Mouse (Mus musculus) MN1 (cell line): ENCODE measurements around the gene Plekhf1.

Source experiments
- DNase-seq: peaks from one replicate; pipeline ENCODE4 v3.0.0-alpha.2; 2016; ENCODE audit warnings: low spot score

The Plekhf1 gene

GRCm38 (mm10) chr7:38218631-38219367, 9.0 kb downstream of the Plekhf1 start:
- no peak for DNase-seq

DNA sequence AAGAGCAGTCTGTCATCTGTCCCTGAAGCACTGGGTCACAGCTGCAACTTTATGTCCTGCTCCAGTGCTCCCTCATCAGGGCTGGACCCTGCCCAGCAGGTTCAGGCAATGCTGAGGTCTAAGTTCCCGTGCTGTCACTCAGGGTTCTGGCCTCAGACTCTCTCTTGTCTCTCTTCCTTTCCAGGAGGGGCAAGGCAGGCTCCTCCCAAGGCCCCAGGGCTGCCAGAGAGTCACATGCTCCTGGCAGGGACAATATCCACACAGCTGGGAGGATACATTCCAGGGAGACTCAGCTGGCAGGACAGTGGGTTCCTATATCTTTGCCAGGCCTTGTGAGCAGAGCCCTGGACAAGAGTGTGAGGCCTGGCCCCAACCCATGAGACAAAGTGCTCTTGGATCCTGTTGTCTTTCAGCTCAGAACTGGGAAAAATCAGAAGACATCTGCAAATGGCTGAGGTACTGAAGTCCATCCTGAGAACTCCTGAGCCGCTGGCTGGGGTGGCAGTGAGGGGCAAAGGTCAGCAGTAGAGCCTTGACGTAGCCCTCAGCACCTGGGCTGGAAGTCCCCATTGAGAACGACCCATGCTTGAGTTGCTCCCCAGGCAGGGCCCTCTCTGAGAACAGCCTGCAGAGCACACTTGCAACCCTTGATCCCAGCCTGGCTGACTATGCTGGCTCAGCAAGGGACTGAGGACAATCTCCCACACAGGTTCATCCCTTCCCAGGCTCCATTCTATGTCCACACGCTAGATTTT, 10.2 kb downstream of the Plekhf1 start:
- DNase-seq = peak; percentile 28

DNA sequence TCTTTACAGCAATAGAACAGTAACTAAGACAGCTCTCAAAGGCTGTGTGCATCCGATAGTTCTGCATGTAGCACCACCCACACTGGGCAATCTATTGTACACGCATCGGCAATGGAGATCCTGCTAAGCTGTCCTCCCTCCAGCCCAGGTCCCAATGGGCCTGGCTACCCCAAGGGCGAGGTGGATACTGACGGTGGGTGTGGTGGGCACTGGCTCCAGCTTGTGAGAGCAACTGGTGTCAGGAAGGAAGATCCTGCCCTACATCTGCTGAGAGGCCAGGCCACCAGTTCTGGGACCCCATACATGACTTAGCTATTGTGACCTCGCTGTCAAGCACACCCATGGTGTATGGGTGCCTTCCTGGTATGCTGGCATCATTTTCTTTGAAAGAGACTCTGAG, 12.1 kb downstream of the Plekhf1 start:
- DNase-seq = no peak

DNA sequence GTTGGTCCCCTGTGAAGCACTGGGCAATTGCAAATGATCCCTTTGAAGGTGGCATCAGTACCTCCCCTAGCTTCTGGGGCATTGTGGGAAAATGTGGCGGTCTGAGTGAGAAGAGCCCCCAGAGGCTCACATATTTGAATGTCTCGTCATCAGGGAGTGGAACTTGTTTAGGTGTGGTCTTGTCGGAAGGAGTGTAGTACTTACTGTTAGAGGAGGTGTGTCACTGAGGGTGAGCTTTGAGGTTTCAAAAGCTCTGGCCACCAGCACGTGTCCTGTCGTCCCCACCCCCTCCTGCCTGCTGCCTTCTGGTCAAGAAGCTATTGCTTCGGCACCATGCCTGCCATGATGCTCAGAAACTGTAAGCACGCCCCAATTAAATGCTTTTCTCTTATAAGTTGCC, 12.5 kb downstream of the Plekhf1 start:
- no peak for DNase-seq

- DNase-seq = no peak
These were observed 13.2 kb downstream of the Plekhf1 start for GRCm38 (mm10) chr7:38214473-38215214.

GRCm38 (mm10) chr7:38212651-38213062, 15.2 kb downstream of the Plekhf1 start:
- peak; percentile 25 for DNase-seq

DNA sequence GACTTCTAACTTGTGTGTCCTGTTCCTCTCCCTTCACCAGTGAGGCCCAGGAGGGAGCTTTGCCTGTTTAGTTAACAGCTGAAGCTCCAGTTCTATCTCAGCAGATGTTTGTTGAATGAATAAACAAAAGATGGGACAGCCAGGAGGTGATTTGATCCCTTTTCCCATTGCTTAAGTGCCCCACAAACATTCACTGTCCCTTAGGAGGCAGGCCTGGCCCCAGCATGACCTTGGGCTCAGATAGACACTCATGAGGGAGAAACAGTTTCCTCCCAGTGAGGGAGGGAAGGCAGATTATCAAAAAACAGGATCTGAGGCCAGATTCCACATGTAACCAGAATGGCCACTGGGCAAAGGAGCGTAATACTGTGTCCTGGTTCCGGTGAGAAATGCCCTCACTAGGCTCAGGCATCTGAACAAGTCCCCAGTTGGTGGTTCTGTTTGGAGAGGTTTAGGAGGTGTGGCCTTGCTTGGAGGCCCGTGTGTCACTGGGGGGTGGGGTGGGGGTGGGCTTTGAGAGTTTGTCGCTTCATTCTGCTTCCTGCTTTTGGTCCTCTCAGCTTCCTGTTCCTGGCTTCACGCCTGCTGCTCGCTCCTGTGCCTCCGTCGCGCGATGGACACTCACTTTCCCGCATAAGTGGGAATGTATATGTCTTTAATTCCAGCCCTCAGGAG, 18.2 kb downstream of the Plekhf1 start:
- DNase-seq = no peak

DNA sequence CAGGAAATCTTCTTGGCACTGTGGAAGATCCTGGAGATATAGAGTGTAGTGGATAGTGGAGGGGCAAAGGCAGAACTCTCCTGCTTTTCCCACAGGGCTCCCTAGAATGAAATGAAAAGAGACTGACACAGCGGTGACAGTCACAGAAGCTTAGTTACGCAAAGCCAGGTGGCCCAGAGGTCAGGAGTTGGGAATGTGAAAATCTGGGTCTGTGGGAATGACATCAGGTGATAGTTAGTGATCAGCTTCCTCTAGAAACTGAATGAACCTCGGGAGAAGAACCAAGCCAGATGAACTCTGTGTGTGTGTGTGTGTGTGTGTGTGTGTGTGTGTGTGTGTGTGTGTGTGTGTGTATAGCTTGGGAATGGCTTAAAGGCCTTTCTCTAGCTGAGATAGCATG, 18.8 kb downstream of the Plekhf1 start:
- no peak for DNase-seq

- DNase-seq = no peak
These were observed 21.3 kb downstream of the Plekhf1 start for GRCm38 (mm10) chr7:38206564-38206963.

DNA sequence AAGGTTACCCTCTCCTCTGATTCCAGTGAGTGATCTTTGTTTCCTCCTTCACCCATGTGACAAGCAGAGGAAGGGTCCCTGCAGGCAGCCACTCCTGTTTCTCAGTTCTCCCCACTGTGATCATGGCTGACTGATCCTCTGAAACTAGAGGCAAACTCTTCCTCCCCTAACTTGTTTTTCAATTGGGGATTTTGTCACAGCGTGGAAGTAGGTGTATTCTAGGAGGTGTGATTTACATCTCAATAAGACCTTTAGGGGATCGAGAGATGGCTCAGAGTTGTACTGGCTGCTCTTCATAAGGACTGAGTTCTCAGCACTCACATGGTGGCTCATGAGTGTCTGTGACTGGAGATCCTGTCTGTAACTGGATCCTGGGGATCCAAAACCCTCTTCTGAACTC, 22.0 kb downstream of the Plekhf1 start:
- no peak for DNase-seq

DNA sequence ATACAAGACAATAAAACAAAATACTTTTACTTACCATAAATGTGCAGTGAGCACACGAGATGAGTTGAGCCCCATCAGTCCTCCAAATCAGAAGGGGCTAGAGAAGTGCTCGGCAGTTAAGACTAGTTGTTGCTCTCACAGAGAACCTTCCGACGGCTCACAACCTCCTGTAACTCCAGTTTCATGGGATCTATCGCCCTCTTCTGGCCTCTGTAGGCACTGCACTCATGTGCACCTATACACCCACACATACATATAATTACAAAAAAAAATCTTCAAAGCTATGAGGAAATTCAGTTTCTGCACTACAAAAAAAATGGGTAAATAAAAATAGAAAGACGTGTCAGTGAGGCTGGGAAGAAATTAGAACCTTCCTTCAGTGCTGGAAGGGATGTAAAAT, 23.5 kb downstream of the Plekhf1 start:
- DNase-seq = no peak

GRCm38 (mm10) chr7:38201290-38201658, 26.5 kb downstream of the Plekhf1 start:
- no peak for DNase-seq

GRCm38 (mm10) chr7:38200606-38201289, 27.1 kb downstream of the Plekhf1 start:
- peak; percentile 85 for DNase-seq

DNA sequence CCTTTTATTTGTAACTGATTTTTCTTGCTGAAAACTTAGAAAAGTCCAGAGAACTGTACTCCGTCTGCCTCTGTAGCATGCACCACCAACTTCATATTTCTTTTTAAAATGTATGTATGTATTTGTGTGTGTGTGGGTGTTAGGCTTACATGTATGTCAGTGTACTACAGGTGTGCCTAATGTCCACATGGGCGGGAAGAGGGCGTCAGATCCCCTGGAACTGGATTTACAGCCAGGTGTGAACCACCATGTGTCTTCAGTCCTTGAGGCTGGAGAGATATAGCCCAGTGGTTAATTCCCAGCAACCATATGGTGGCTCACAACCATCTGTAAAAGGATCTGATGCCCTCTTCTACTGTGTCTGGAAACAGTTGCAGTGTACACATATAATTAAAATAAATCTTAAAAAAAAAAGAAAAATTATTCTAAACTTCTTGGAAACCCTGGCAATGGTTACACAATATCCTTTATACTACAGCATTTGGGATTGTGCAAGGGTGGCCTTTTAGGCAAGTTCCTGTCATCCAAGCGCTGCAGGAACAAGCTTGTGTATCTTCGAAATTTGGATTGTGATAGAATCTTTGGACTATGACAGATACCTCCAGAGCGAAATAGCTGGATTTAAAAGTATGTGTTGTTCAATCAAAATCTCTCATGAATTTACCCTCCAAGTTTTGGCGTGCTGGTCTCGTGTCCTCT, 27.8 kb downstream of the Plekhf1 start:
- DNase-seq = no peak

DNA sequence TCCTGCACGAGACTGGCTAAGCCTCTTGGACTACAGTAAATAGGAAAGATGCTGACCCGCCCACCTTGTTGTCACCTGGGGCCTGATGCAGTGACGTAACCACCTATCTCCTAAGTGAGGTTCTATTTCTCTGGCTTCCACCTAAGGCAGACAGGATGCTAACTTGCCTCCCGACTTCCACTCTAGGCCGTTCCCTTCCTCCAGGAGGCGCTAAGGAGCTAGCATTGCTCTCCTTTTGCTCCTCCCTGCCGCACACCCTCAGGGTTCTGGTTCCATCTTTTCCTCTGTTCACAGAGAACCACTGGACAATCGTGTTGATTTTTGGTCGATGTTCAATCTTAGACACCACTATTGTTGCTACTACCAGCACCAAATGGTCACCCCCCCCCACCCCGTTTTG, 36.2 kb downstream of the Plekhf1 start:
- no peak for DNase-seq

- no peak for DNase-seq
These were observed 36.7 kb downstream of the Plekhf1 start for GRCm38 (mm10) chr7:38191146-38191545.

DNA sequence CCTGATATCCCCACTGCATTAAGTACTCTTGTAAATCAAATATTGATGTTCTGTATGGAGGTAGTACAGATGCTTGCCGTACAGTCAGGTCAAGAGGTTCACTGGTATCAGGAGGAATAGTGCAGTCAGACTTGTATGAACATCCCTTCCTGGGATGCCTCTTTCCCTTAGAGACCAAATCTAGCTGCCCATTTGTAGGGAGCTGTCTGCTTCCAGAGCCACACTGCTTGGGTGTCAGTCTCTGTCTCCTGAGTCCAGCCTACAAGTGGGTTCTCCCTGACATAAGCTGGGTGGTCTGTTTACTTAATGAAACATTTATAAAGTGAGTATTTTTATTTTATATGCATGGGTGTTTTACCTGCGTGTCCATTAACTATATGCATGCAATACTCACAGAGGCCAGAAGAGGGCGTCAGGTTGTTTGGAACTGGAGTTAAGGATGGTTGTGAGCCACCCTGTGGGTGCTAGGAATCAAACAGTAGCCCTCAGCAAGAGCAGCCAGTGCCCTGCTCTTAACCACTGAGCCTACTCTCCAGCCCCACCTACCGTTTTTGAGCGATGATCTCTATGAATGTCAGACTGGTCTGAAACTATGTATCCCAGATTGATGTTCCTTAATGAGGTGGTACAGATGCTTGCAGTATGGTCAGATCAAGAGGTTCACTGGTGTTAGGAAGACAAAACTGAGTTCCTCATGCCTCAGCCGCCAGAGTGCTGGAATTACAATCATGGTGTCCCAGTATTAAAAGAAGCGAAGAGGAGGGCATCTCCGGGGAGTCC, 37.6 kb downstream of the Plekhf1 start:
- no peak for DNase-seq

- DNase-seq = no peak
These were observed 38.5 kb downstream of the Plekhf1 start for GRCm38 (mm10) chr7:38189136-38189982.
